Mouse (Mus musculus): ENCODE data around the gene Cdkn2b.

DNA sequence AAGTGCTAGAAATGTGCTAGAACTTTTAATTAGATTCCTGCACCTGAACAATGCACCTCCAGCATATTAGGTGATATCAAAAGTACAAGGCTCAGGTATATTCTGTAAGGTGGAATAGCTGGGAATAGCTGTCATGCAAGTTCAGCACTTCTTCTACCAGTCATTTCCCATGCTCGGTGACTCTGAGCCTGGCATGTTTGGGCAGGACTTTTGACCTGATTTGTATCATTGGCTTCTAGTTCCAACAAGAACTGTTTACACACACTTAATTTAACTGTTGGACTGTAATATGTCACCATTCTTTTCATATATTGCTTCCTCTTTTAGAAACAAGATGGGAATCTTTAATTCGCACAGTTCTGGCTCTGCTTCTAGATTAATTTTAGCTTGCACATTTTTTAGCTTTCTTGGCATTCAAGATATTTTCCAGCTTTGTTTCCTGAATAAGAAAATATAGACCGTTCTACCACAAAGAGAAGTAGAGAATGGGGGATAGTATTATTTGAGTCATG, 42.3 kb upstream of the Cdkn2b start:
- TF ChIP-seq CTCF (IDR thresholded peaks at IDR 0.05; ENCODE audit: insufficient read depth, low read depth, low read length) (no peak), POLR2A (IDR thresholded peaks at IDR 0.05; ENCODE audit: insufficient read depth, low read depth, low read length) (no peak)
